Comparison of ENCODE assay signal across 1 mouse cellular context in genomic region chr2:84800304-84800703, GRCm38 (mm10).
A peak's percentile ranks its signal among the peaks of the same experiment; 100 is the strongest.
TF ChIP-seq lines count a peak whose summit lies in the region.

No protein-coding gene starts in this region.

TF ChIP-seq in MEL, 35 proteins besides CTCF, POLR2A, EP300 and RAD21:
- TF ChIP-seq GATA1 (IDR thresholded peaks at IDR 0.05; ENCODE audit: low read depth, low read length) (peak; percentile 41; the same call in 1 of the 2 replicates), ETS1 (IDR thresholded peaks at IDR 0.05; ENCODE audit: low read depth, low read length) (peak; percentile 59; the same call in 1 of the 2 replicates), USF1 (IDR thresholded peaks at IDR 0.05; ENCODE audit: low read depth, low read length) (peak; percentile 68), SIN3A (IDR thresholded peaks at IDR 0.05; ENCODE audit: low read length) (peak; percentile 45; the same call in 1 of the 2 replicates), MAZ (IDR thresholded peaks at IDR 0.05; ENCODE audit: low read depth, low read length) (no peak)
TF ChIP-seq in MEL: peak in this region for 4.
